Mouse (Mus musculus): Measurements from ENCODE around the gene Gm5431. TPM values are rescaled to one million over a fixed set of nuclear protein-coding genes. Genes with fewer than 3 reads are reported as not detected.

Gene Gm5431
- 0.40 and 0.45 TPM in 2 replicates for polyA plus RNA-seq (2012; ENCODE audit: low replicate concordance)

DNA sequence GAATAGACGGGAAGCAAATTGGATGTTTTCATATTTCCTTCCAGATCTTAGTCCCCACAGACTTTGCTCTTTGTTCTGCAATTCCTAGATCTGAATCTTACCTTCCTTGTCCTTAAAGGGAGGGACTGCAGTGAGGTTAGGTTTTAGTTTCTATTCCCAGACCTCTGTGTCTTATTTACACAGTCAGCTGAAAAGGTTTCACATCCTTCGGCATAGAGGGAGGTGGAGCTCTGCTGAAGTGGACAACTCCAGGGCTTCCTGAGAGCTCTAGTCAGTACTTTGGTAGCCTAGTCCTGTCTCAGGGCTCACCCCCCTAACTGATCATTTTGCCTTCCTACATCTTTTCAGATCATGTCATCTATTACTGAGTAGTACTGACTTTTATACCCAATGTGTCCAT, at the start of gene Gm5431:
Gene Gm5431 (minus strand): TSS at position 194 of the 400 bp plus-strand sequence.

DNA sequence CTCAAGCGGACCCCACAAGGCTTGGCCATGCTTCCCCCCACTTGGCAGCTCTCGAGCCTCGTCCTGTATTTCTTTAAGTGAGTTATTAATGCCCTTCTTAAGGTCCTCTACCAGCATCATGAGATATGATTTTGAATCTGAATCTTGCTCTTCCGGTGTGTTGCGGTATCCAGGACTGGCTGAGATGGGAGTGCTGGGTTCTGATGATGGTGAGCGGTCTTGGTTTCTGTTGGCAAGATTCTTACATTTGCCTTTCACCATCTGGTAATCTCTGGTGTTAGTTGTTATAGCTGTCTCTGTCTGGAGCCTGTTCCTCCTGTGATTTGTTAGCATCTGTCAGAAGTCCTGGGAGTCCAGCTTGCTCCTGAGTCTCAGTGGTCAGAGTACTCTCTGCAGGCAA, 44.1 kb upstream of the Gm5431 start, which contains the start of gene Psme2b:
Gene Psme2b (minus strand): TSS at position 101 of the 400 bp plus-strand sequence.

DNA sequence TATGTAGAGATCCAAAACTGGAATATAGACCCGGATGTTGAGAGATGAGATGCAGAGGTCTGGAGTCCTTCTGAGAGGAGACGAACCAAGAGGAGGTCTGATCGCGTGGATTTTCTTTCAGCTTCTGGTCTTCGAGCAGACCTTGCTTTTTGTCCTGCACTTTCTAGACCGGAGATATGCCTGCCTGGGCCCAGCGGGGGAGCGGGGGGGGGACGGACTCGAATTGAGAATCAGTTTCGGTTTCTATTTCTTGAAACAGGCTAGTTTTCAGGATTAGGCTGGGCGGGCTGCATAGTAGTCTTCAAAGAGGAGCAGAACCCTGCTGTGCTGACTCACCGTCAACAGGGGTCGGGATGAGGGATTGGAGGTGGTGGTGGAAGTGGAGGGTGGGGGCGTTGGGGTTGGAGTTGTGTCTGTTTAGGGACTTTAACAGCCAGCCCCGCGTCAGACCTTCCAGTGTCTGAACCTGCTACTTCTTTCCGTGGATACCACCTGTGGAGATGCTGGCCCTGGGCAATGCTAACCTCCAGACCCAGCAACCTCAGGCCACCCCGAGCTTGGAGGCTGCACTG, 30.7 kb downstream of the Gm5431 start, which contains the start of gene Irgm1:
Gene Irgm1 (minus strand): TSS at position 483 of the 572 bp plus-strand sequence.

Other genes with a start within 250 kb of the Gm5431 start
- gene Rack1, start 101.9 kb downstream of the Gm5431 start, polyA plus RNA-seq (2012; ENCODE audit: low replicate concordance): 358 and 3,878 TPM in 2 replicates
- gene Trim41, start 84.9 kb downstream of the Gm5431 start, polyA plus RNA-seq (2012; ENCODE audit: low replicate concordance): 42.0 and 70.1 TPM in 2 replicates
- gene Trim7, start 76.1 kb downstream of the Gm5431 start, polyA plus RNA-seq (2012; ENCODE audit: low replicate concordance): 60.8 and 116 TPM in 2 replicates
- gene Gm12184, start 75.6 kb downstream of the Gm5431 start, polyA plus RNA-seq (2012; ENCODE audit: low replicate concordance): 18.1 and 57.7 TPM in 2 replicates
- 5.7 and 6.1 TPM in 2 replicates for gene Irgm1, start 30.5 kb downstream of the Gm5431 start, polyA plus RNA-seq (2012; ENCODE audit: low replicate concordance)
- gene Psme2b, start 44.0 kb upstream of the Gm5431 start, polyA plus RNA-seq (2012; ENCODE audit: low replicate concordance): 4.0 and 21.9 TPM in 2 replicates
- gene Olfr56, start 76.7 kb upstream of the Gm5431 start, polyA plus RNA-seq (2012; ENCODE audit: low replicate concordance): 0.04 and 0.08 TPM in 2 replicates
- gene 9930111J21Rik1, start 77.2 kb upstream of the Gm5431 start, polyA plus RNA-seq (2012; ENCODE audit: low replicate concordance): 6.6 and 11.8 TPM in 2 replicates
- 0.11 and 0.20 TPM in 2 replicates for gene Gm12185, start 90.0 kb upstream of the Gm5431 start, polyA plus RNA-seq (2012; ENCODE audit: low replicate concordance)
- gene Tgtp1, start 92.0 kb upstream of the Gm5431 start, polyA plus RNA-seq (2012; ENCODE audit: low replicate concordance): 2.3 and 4.4 TPM in 2 replicates
- 9.9 and 21.1 TPM in 2 replicates for gene 9930111J21Rik2, start 149.0 kb upstream of the Gm5431 start, polyA plus RNA-seq (2012; ENCODE audit: low replicate concordance)
- 10.4 and 14.3 TPM in 2 replicates for gene Tgtp2, start 162.0 kb upstream of the Gm5431 start, polyA plus RNA-seq (2012; ENCODE audit: low replicate concordance)
- gene Ifi47, start 174.4 kb upstream of the Gm5431 start, polyA plus RNA-seq (2012; ENCODE audit: low replicate concordance): 8.0 and 8.1 TPM in 2 replicates
- gene Olfr1396, start 212.7 kb upstream of the Gm5431 start, polyA plus RNA-seq (2012; ENCODE audit: low replicate concordance): not detected in 2 replicates
- not detected in 2 replicates for gene Olfr1395, start 240.1 kb upstream of the Gm5431 start, polyA plus RNA-seq (2012; ENCODE audit: low replicate concordance)